Mouse (Mus musculus) embryonic facial prominence, embryonic 11.5 days (tissue): ENCODE data around the gene Cltc. TPM values are rescaled to one million over a fixed set of nuclear protein-coding genes. Genes with fewer than 3 reads are reported as not detected.
A peak's percentile ranks its signal among the peaks of the same experiment; 100 is the strongest.

Source experiments
- ATAC-seq: fragments of 200-750 bp; cut with Nextera tagmentation; replicated peaks from 2 replicates; pipeline ENCODE4 v1.8.0; 2017; ENCODE audit warnings: low read depth; ENCODE audit not compliant: insufficient number of reproducible peaks, low FRiP score, low TSS enrichment
- DNase-seq: peaks from one replicate; pipeline ENCODE4 v3.0.0-alpha.2; 2015; ENCODE audit warnings: low spot score
- H3K27ac ChIP-seq: fragments of 300-500 bp; sonication (generic); replicated peaks from 2 replicates; pipeline ENCODE4 v1.5.1; 2014; ENCODE audit warnings: mild to moderate bottlenecking, low read depth, low read length, control low read depth
- H3K27me3 ChIP-seq: fragments of 300-500 bp; sonication (generic); 2 replicates; pipeline ENCODE4 v1.6.1; 2014; ENCODE audit warnings: mild to moderate bottlenecking, low read length, moderate library complexity, mixed read lengths; ENCODE audit not compliant: control insufficient read depth, insufficient read depth
- H3K36me3 ChIP-seq: fragments of 300-500 bp; sonication (generic); replicated peaks from 2 replicates; pipeline ENCODE4 v1.6.1; 2014; ENCODE audit warnings: low read depth, mild to moderate bottlenecking, low read length, moderate library complexity, mixed read lengths; ENCODE audit not compliant: control insufficient read depth, insufficient read depth
- H3K4me1 ChIP-seq: fragments of 300-500 bp; sonication (generic); 2 replicates; pipeline ENCODE4 v1.6.1; 2014; ENCODE audit warnings: low read length, mixed read lengths; ENCODE audit not compliant: control insufficient read depth, insufficient read depth
- H3K4me2 ChIP-seq: fragments of 300-500 bp; sonication (generic); 2 replicates; pipeline ENCODE4 v1.6.1; 2014; ENCODE audit warnings: low read depth, mild to moderate bottlenecking, control low read depth, low read length, moderate library complexity
- H3K4me3 ChIP-seq: fragments of 300-500 bp; sonication (generic); 2 replicates; pipeline ENCODE4 v1.5.1; 2014; ENCODE audit warnings: low read depth, low read length, control low read depth
- H3K9ac ChIP-seq: fragments of 300-500 bp; sonication (generic); replicated peaks from 2 replicates; pipeline ENCODE4 v1.6.1; 2014; ENCODE audit warnings: mild to moderate bottlenecking, control low read depth, low read length
- H3K9me3 ChIP-seq: fragments of 300-500 bp; sonication (generic); replicated peaks from 2 replicates; pipeline ENCODE4 v1.6.1; 2016; ENCODE audit warnings: mild to moderate bottlenecking, low read length, inconsistent platforms, mixed read lengths; ENCODE audit not compliant: control insufficient read depth
- WGBS: fragments of 180-500 bp; shearing (Covaris S2); extraction: QIAGEN DNeasy Blood & Tissue Kit; methylation state at CpG from one replicate; pipeline ENCODE4 v1.1.7; 2014; 5-methylcytosine and 5-hydroxymethylcytosine counted together
- polyA plus RNA-seq: library from polyadenylated mRNA; unstranded; fragments of >200 nt; fragmentation: Nextera tagmentation; extraction: Ambion mirVana; gene quantifications from 2 replicates; pipeline ENCODE4 v1.2.1, GENCODE M21; 2014

Cltc gene
- polyA plus RNA-seq, 1 experiment from 2014 or later = 154 TPM

DNA sequence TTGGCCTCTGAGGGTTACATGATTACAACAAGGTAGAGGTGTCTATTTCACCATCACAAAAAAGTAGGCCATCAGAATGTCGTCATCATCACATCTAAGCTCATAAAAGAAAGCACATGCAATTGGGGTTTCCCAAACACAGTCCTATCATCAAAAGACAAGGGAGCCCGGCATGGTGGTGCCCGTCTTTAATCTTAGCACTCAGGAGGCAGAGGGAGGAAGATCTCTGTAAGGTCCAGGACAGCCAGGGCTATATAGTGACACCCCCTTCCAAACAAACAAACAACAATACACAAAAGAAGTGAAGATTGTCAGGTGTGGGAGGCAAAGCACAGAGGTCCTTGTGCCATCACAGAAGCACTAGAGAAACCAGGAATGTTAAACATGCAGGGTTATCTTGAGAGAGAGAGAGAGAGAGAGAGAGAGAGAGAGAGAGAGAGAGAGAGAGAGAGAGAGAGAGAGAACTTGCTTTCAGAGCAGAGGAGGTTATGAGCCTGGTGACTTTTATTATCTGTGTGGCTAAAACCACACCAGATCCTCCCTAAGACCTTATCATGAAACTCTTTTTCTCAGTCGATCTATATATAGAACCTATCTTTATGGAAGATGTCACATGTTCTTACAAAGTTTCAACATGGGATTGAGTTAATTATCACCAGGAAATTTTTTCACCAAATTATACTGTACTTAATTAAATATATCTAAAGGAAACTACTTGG lies 100.4 kb downstream of the Cltc start:
- Histone ChIP-seq H3K9ac (no peak overlapping the region), H3K27me3 (no peaks in the 10 kb centered on the region), H3K27ac (no peak overlapping the region), H3K4me1 (no peaks in the 10 kb centered on the region), H3K4me3 (no peak overlapping the region), H3K4me2 (no peak overlapping the region), H3K36me3 (no peaks in the 10 kb centered on the region), H3K9me3 (no peaks in the 10 kb centered on the region)
- DNase-seq (no peak), ATAC-seq (no peak)
- WGBS = 91% methylated on average over 4 of the region's 4 CpGs

DNA sequence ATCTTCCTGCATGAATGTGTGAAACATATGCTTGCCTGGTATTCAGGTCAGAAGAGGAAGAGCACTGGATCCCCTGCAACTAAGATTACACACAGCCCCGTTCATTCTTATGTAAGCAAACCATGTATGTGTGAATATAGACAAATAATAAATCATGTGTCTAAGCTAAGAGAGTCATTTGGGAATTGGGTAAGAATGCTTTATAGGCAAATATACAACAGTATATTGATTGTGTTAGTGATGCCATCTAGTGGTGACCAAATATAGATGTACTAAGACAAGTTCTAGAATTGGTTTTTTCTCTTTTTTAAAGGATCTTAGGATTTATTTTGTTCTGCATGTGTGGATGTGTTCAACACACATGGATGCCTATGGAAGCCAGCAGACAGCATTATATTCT lies 101.7 kb downstream of the Cltc start:
- Histone ChIP-seq H3K9me3 (no peaks in the 10 kb centered on the region), H3K36me3 (no peaks in the 10 kb centered on the region), H3K4me3 (no peak overlapping the region), H3K27ac (no peak overlapping the region), H3K9ac (no peak overlapping the region), H3K4me1 (no peaks in the 10 kb centered on the region), H3K27me3 (no peaks in the 10 kb centered on the region), H3K4me2 (no peak overlapping the region)
- 67% methylated on average over 1 of the region's 1 CpGs for WGBS
- DNase-seq (peak; percentile 59), ATAC-seq (no peak)

GRCm38 (mm10) chr11:86654096-86654495 lies 103.3 kb downstream of the Cltc start:
- Histone ChIP-seq H3K4me3 (no peak overlapping the region), H3K27ac (no peak overlapping the region), H3K27me3 (no peaks in the 10 kb centered on the region), H3K9me3 (no peaks in the 10 kb centered on the region), H3K4me1 (no peaks in the 10 kb centered on the region), H3K36me3 (no peaks in the 10 kb centered on the region), H3K4me2 (no peak overlapping the region), H3K9ac (no peak overlapping the region)
- DNase-seq (no peak), ATAC-seq (no peak)
- WGBS = 89% methylated on average over 4 of the region's 4 CpGs

- DNase-seq (peak; percentile 84), ATAC-seq (no peak)
- Histone ChIP-seq H3K4me3 (no peak overlapping the region), H3K9ac (no peak overlapping the region), H3K4me2 (no peak overlapping the region), H3K36me3 (no peaks in the 10 kb centered on the region), H3K4me1 (no peaks in the 10 kb centered on the region), H3K27ac (no peak overlapping the region), H3K27me3 (no peaks in the 10 kb centered on the region), H3K9me3 (no peaks in the 10 kb centered on the region)
- 42% methylated on average over 3 of the region's 3 CpGs for WGBS
These were observed 103.9 kb downstream of the Cltc start for GRCm38 (mm10) chr11:86653446-86653845.

- no peak overlapping the region for H3K9ac ChIP-seq
- no peaks in the 10 kb centered on the region for H3K4me1 ChIP-seq
- no peak overlapping the region for H3K4me3 ChIP-seq
- 87% methylated on average over 4 of the region's 4 CpGs for WGBS
- no peaks in the 10 kb centered on the region for H3K27me3 ChIP-seq
- no peak for ATAC-seq
- no peaks in the 10 kb centered on the region for H3K9me3 ChIP-seq
- H3K36me3 ChIP-seq = no peaks in the 10 kb centered on the region
- no peak overlapping the region for H3K4me2 ChIP-seq
- no peak overlapping the region for H3K27ac ChIP-seq
- no peak for DNase-seq
These were observed 104.8 kb downstream of the Cltc start for GRCm38 (mm10) chr11:86652578-86652979.

GRCm38 (mm10) chr11:86650676-86651075 lies 106.7 kb downstream of the Cltc start:
- Histone ChIP-seq H3K27ac (no peak overlapping the region), H3K36me3 (no peaks in the 10 kb centered on the region), H3K27me3 (no peaks in the 10 kb centered on the region), H3K4me2 (no peak overlapping the region), H3K9me3 (no peaks in the 10 kb centered on the region), H3K4me1 (no peaks in the 10 kb centered on the region), H3K4me3 (no peak overlapping the region), H3K9ac (no peak overlapping the region)
- no peak for DNase-seq
- 70% methylated on average over 6 of the region's 6 CpGs for WGBS
- no peak for ATAC-seq

DNA sequence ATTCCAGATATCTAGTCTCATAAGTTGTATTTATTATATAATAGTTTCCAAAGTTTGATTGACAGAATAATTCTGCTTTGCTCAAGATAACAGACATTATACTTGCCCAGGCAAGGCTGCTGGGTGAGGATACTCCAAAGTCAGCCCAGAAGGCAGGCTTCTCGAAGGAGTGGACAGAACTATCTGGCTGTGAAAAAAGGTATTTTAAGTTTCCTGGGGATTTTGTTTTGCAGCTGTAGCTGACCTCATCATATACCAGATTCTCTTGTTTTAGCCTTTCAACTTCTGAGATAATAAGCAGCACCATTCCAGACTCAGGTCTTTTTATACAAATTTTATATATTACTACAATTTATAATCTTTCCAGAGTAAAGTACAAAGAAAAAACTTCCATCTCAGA lies 107.8 kb downstream of the Cltc start:
- no peaks in the 10 kb centered on the region for H3K36me3 ChIP-seq
- no peak overlapping the region for H3K4me2 ChIP-seq
- WGBS = 85% methylated on average over 1 of the region's 1 CpGs
- H3K9me3 ChIP-seq = no peaks in the 10 kb centered on the region
- no peak overlapping the region for H3K9ac ChIP-seq
- no peaks in the 10 kb centered on the region for H3K27me3 ChIP-seq
- no peaks in the 10 kb centered on the region for H3K4me1 ChIP-seq
- no peak for ATAC-seq
- DNase-seq = no peak
- H3K27ac ChIP-seq = no peak overlapping the region
- H3K4me3 ChIP-seq = no peak overlapping the region

DNA sequence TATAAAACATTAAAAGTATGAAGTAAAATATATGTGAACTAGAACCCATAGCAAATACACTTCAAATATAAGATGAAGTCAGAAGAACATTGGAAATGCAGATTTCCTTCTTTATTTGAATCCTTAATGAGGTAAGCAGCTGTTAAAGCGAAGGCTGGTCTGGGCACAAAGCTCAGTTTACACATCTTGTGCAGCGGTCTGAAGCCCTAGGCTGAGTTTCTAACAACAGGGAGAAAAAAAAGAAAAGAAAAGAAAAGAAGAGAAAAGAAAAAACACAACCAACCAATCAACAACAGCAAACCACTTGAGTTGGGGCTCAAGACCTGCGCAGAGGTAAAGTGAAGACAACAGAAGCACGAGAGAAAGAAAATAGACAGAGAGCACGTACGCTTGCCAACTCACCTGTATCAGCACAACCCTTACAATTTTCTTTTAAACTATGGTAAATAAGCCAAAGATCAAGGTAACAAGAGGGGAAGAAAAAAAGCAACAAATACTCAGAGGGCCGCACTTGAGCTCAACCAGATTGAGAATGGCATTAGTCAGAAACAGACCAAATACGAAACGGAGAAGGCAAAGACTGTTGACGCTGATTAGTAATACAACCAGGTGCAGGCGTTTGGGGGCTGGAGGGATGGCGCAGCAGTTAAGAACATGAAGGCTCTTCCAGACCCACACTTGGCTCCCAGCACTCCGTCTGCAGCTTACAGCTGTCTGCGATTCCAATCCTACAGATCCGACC lies 109.5 kb downstream of the Cltc start:
- Histone ChIP-seq H3K9me3 (no peaks in the 10 kb centered on the region), H3K9ac (no peak overlapping the region), H3K27ac (no peak overlapping the region), H3K4me2 (no peak overlapping the region), H3K4me3 (no peak overlapping the region), H3K27me3 (no peaks in the 10 kb centered on the region), H3K36me3 (no peaks in the 10 kb centered on the region), H3K4me1 (no peaks in the 10 kb centered on the region)
- ATAC-seq (no peak), DNase-seq (no peak)
- 78% methylated on average over 15 of the region's 15 CpGs for WGBS
